Mouse (Mus musculus): Measurements from ENCODE around the gene Khsrp. TPM values are rescaled to one million over a fixed set of nuclear protein-coding genes. Genes with fewer than 3 reads are reported as not detected.
"Not testable (repeated sequence)": the region's sequence is repeated elsewhere in the genome, so short reads cannot be mapped to it uniquely, and the experiment has no call there.

Gene Khsrp
- polyA plus RNA-seq, 1 experiment from 2014 or later: 48.8 TPM

GRCm38 (mm10) chr17:57058891-57059485 lies 27.7 kb upstream of the Khsrp start, which contains the start of gene Crb3:
Gene Crb3, plus strand, starts transcription at chr17:57059105.
- Histone ChIP-seq H3K9me3 (replicated peaks) (no peaks in the 10 kb centered on the region), H3K4me1 (peaks cover 25% of the 10 kb centered on the region), H3K27me3 (ENCODE audit: low read depth, poor library complexity, severe bottlenecking) (peaks cover 58% of the 10 kb centered on the region), H3K36me3 (no peaks in the 10 kb centered on the region), H3K4me3 (peak within 1 kb of the TSS; percentile 78), H3K27ac (peak within 1 kb of the TSS; percentile 78)
- WGBS: 1% methylated on average over 12 of the region's 22 CpGs
- DNase-seq (ENCODE audit: low spot score): no peak

GRCm38 (mm10) chr17:57056246-57056645 lies 24.9 kb upstream of the Khsrp start:
- 88% methylated on average over 3 of the region's 3 CpGs for WGBS
- Histone ChIP-seq H3K4me3 (no peak overlapping the region), H3K27ac (no peak overlapping the region), H3K9me3 (replicated peaks) (no peaks in the 10 kb centered on the region), H3K27me3 (ENCODE audit: low read depth, poor library complexity, severe bottlenecking) (peaks cover 32% of the 10 kb centered on the region), H3K4me1 (peaks cover 15% of the 10 kb centered on the region), H3K36me3 (no peaks in the 10 kb centered on the region)
- no peak for DNase-seq (ENCODE audit: low spot score)

- not testable (repeated sequence) for H3K36me3 ChIP-seq; DNase-seq (ENCODE audit: low spot score); H3K27me3 ChIP-seq (ENCODE audit: low read depth, poor library complexity, severe bottlenecking); H3K27ac ChIP-seq; H3K4me3 ChIP-seq; H3K9me3 ChIP-seq (replicated peaks); H3K4me1 ChIP-seq
- 88% methylated on average over 4 of the region's 4 CpGs for WGBS
Measured at GRCm38 (mm10) chr17:57051679-57052078, 20.4 kb upstream of the Khsrp start.

- H3K36me3 ChIP-seq: no peaks in the 10 kb centered on the region
- H3K9me3 ChIP-seq (replicated peaks): no peaks in the 10 kb centered on the region
- H3K4me1 ChIP-seq: 0 out of 2 replicates have a peak, but pooled peaks cover 3% of the 10 kb centered on the region
- no peak overlapping the region for H3K27ac ChIP-seq
- DNase-seq (ENCODE audit: low spot score): no peak
- H3K27me3 ChIP-seq (ENCODE audit: low read depth, poor library complexity, severe bottlenecking): no peaks in the 10 kb centered on the region
- H3K4me3 ChIP-seq: no peak overlapping the region
- WGBS: 93% methylated on average over 3 of the region's 3 CpGs
Measured at GRCm38 (mm10) chr17:57048816-57049215, 17.5 kb upstream of the Khsrp start.

GRCm38 (mm10) chr17:57047406-57047805 lies 16.1 kb upstream of the Khsrp start:
- Histone ChIP-seq H3K27ac (no peak overlapping the region), H3K9me3 (replicated peaks) (no peaks in the 10 kb centered on the region), H3K4me1 (0 out of 2 replicates have a peak, but pooled peaks cover 3% of the 10 kb centered on the region), H3K27me3 (ENCODE audit: low read depth, poor library complexity, severe bottlenecking) (no peaks in the 10 kb centered on the region), H3K4me3 (no peak overlapping the region), H3K36me3 (no peaks in the 10 kb centered on the region)
- WGBS: 30% methylated on average over 5 of the region's 5 CpGs
- DNase-seq (ENCODE audit: low spot score): no peak

- Histone ChIP-seq H3K4me3 (no peak within 1 kb of the TSS), H3K27ac (no peak within 1 kb of the TSS), H3K4me1 (no peaks in the 10 kb centered on the region), H3K27me3 (ENCODE audit: low read depth, poor library complexity, severe bottlenecking) (peaks cover 33% of the 10 kb centered on the region), H3K36me3 (no peaks in the 10 kb centered on the region), H3K9me3 (replicated peaks) (no peaks in the 10 kb centered on the region)
- no peak for DNase-seq (ENCODE audit: low spot score)
- 74% methylated on average over 8 of the region's 8 CpGs for WGBS
Measured at GRCm38 (mm10) chr17:57041554-57041953, 10.2 kb upstream of the Khsrp start, which contains the start of gene Slc25a41. Gene Slc25a41, minus strand, starts transcription at chr17:57041654.

GRCm38 (mm10) chr17:57038978-57039377 lies 7.7 kb upstream of the Khsrp start:
- no peak for DNase-seq (ENCODE audit: low spot score)
- no peak overlapping the region for H3K4me3 ChIP-seq
- no peak overlapping the region for H3K27ac ChIP-seq
- 37% methylated on average over 8 of the region's 8 CpGs for WGBS
- no peaks in the 10 kb centered on the region for H3K9me3 ChIP-seq (replicated peaks)
- peaks cover 35% of the 10 kb centered on the region for H3K27me3 ChIP-seq (ENCODE audit: low read depth, poor library complexity, severe bottlenecking)
- no peaks in the 10 kb centered on the region for H3K4me1 ChIP-seq
- no peaks in the 10 kb centered on the region for H3K36me3 ChIP-seq

- peaks cover 18% of the 10 kb centered on the region for H3K4me1 ChIP-seq
- DNase-seq (ENCODE audit: low spot score): no peak
- H3K9me3 ChIP-seq (replicated peaks): no peaks in the 10 kb centered on the region
- peak overlapping the region; percentile 90 for H3K4me3 ChIP-seq
- peaks cover 15% of the 10 kb centered on the region for H3K27me3 ChIP-seq (ENCODE audit: low read depth, poor library complexity, severe bottlenecking)
- peaks cover 17% of the 10 kb centered on the region for H3K36me3 ChIP-seq
- 87% methylated on average over 4 of the region's 4 CpGs for WGBS
- no peak overlapping the region for H3K27ac ChIP-seq
Measured at GRCm38 (mm10) chr17:57032854-57033253, 1.5 kb upstream of the Khsrp start.

- H3K9me3 ChIP-seq (replicated peaks): no peaks in the 10 kb centered on the region
- peak overlapping the region; percentile 90 for H3K4me3 ChIP-seq
- peak; percentile 86 for DNase-seq (ENCODE audit: low spot score)
- peaks cover 18% of the 10 kb centered on the region for H3K4me1 ChIP-seq
- 1% methylated on average over 38 of the region's 38 CpGs for WGBS
- peaks cover 27% of the 10 kb centered on the region for H3K36me3 ChIP-seq
- peak overlapping the region; percentile 100 for H3K27ac ChIP-seq
- H3K27me3 ChIP-seq (ENCODE audit: low read depth, poor library complexity, severe bottlenecking): peaks cover 5% of the 10 kb centered on the region; the same call in 1 of the 2 replicates
Measured at GRCm38 (mm10) chr17:57031661-57032420, 519 bp upstream of the Khsrp start.

- no peaks in the 10 kb centered on the region for H3K27me3 ChIP-seq (ENCODE audit: low read depth, poor library complexity, severe bottlenecking)
- H3K4me3 ChIP-seq: peak overlapping the region; percentile 90
- H3K36me3 ChIP-seq: peaks cover 49% of the 10 kb centered on the region
- whole genome bisulfite sequencing: 45% methylated on average over 8 of the region's 8 CpGs
- no peak overlapping the region; the same call in 1 of the 2 replicates for H3K27ac ChIP-seq
- no peak for DNase-seq (ENCODE audit: low spot score)
- peaks cover 18% of the 10 kb centered on the region for H3K4me1 ChIP-seq
- no peaks in the 10 kb centered on the region for H3K9me3 ChIP-seq (replicated peaks)
Measured at GRCm38 (mm10) chr17:57029691-57030090, 1.6 kb downstream of the Khsrp start.

- Histone ChIP-seq H3K36me3 (peaks cover 71% of the 10 kb centered on the region), H3K27ac (no peak overlapping the region), H3K4me1 (peaks cover 15% of the 10 kb centered on the region), H3K27me3 (ENCODE audit: low read depth, poor library complexity, severe bottlenecking) (no peaks in the 10 kb centered on the region), H3K9me3 (replicated peaks) (no peaks in the 10 kb centered on the region), H3K4me3 (no peak overlapping the region)
- no peak for DNase-seq (ENCODE audit: low spot score)
- WGBS: 91% methylated on average over 4 of the region's 4 CpGs
Measured at GRCm38 (mm10) chr17:57027471-57027870, 3.9 kb downstream of the Khsrp start.

- whole genome bisulfite sequencing: 94% methylated on average over 5 of the region's 5 CpGs
- H3K4me1 ChIP-seq: no peaks in the 10 kb centered on the region
- H3K27ac ChIP-seq: no peak overlapping the region
- peaks cover 70% of the 10 kb centered on the region for H3K36me3 ChIP-seq
- no peaks in the 10 kb centered on the region for H3K9me3 ChIP-seq (replicated peaks)
- DNase-seq (ENCODE audit: low spot score): no peak
- H3K4me3 ChIP-seq: no peak overlapping the region
- H3K27me3 ChIP-seq (ENCODE audit: low read depth, poor library complexity, severe bottlenecking): no peaks in the 10 kb centered on the region
Measured at GRCm38 (mm10) chr17:57020960-57021359, 10.4 kb downstream of the Khsrp start.

- Histone ChIP-seq H3K9me3 (replicated peaks) (no peaks in the 10 kb centered on the region), H3K27me3 (ENCODE audit: low read depth, poor library complexity, severe bottlenecking) (no peaks in the 10 kb centered on the region), H3K27ac (no peak overlapping the region), H3K4me3 (no peak overlapping the region), H3K4me1 (no peaks in the 10 kb centered on the region), H3K36me3 (peaks cover 57% of the 10 kb centered on the region)
- DNase-seq (ENCODE audit: low spot score): no peak
- WGBS: 85% methylated on average over 2 of the region's 2 CpGs
Measured at GRCm38 (mm10) chr17:57019693-57020092, 11.6 kb downstream of the Khsrp start.
